Mouse (Mus musculus): ENCODE data around the gene Abr. TPM values are rescaled to one million over a fixed set of nuclear protein-coding genes. Genes with fewer than 3 reads are reported as not detected.

Gene Abr
- total and polyA plus RNA-seq, 2 experiments from 2014 or later = 102 to 243 TPM

DNA sequence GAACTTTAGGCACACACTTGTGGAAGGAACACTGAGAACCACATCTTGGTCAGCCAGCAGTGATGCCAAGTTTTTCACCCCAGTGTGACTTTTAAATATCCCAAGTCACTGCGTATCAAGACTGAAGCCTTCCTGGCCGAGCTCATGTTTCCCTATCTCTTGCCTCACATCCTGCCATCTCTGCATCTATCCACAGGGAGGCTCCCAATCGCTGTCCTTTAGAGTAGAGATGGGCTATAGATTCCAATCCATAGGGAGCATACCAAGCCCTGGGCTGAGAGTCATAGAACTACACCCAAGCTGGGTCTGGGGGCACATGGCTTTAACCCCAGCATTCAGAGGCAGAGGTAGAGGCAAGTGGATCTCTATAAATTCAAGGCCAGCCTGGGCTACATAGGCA is 162.6 kb downstream of the Abr start:
- Histone ChIP-seq H3K36me3 (ENCODE audit: insufficient read depth, low read length) (peaks cover 50% of the 10 kb centered on the region), H3K9me3 (ENCODE audit: low read length) (no peaks in the 10 kb centered on the region), H3K4me3 (ENCODE audit: low read depth, low read length) (no peak overlapping the region), H3K27me3 (ENCODE audit: insufficient read depth, low read length) (no peaks in the 10 kb centered on the region), H3K27ac (ENCODE audit: low read depth, low read length) (no peak overlapping the region), H3K4me2 (ENCODE audit: low read depth, low read length, poor library complexity, severe bottlenecking) (no peak overlapping the region), H3K9ac (replicated peaks; ENCODE audit: low read length, poor library complexity, severe bottlenecking) (no peak overlapping the region), H3K4me1 (ENCODE audit: insufficient read depth, low read length) (peaks cover 3% of the 10 kb centered on the region; the same call in 1 of the 2 replicates)
- ATAC-seq (ENCODE audit: low FRiP score) (no peak), DNase-seq (ENCODE audit: low spot score) (no peak)
- 71% methylated on average over 3 of the region's 3 CpGs for WGBS
- peak; percentile 50 for TF ChIP-seq CTCF (IDR thresholded peaks at IDR 0.05)

DNA sequence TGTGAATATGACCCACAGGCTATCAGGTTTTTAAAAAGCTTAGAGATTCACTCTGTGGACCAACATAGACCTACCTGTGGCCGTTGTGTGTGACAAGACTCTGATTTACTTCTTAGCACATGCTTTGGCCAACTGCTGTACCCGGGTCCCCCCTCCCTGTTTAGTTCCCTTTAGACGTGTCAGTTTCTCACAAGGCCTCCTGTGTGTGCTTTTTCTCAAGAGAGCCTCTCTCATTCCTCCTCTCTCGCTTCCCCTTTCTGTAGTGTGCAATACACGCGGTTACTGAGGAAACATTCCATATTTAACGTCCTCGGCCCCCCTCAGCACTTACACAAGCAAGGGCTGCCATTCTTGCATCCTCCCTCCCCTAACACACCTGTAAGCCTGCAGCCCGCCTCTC is 163.4 kb downstream of the Abr start:
- TF ChIP-seq CTCF (IDR thresholded peaks at IDR 0.05) = no peak
- no peak for ATAC-seq (ENCODE audit: low FRiP score)
- Histone ChIP-seq H3K27me3 (ENCODE audit: insufficient read depth, low read length) (no peaks in the 10 kb centered on the region), H3K4me2 (ENCODE audit: low read depth, low read length, poor library complexity, severe bottlenecking) (no peak overlapping the region), H3K9ac (replicated peaks; ENCODE audit: low read length, poor library complexity, severe bottlenecking) (no peak overlapping the region), H3K4me1 (ENCODE audit: insufficient read depth, low read length) (peaks cover under 1% of the 10 kb centered on the region; the same call in 1 of the 2 replicates), H3K27ac (ENCODE audit: low read depth, low read length) (no peak overlapping the region), H3K36me3 (ENCODE audit: insufficient read depth, low read length) (peaks cover 56% of the 10 kb centered on the region), H3K4me3 (ENCODE audit: low read depth, low read length) (no peak overlapping the region), H3K9me3 (ENCODE audit: low read length) (no peaks in the 10 kb centered on the region)
- 78% methylated on average over 9 of the region's 9 CpGs for WGBS
- DNase-seq (ENCODE audit: low spot score) = no peak

DNA sequence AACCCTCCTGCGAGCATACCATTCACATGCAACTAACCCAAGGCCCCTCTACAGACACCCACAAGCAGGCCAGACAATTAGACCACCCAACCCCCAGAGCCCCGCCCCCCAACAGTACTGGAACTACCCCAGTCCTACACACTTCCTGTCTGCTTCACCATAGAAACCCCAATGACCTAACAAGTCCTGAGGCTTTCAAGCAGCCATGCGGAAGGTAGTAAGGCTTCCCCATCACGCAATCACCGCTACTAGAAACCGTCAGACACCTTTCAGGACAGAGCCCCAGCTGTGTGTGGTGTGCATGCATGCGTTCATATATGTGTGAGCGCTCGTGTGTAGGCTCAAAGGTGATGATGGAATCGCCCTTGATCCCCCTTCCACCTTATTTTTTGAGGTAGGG is 165.2 kb downstream of the Abr start:
- Histone ChIP-seq H3K36me3 (ENCODE audit: insufficient read depth, low read length) (peaks cover 59% of the 10 kb centered on the region), H3K4me2 (ENCODE audit: low read depth, low read length, poor library complexity, severe bottlenecking) (no peak overlapping the region), H3K4me3 (ENCODE audit: low read depth, low read length) (no peak overlapping the region), H3K27me3 (ENCODE audit: insufficient read depth, low read length) (no peaks in the 10 kb centered on the region), H3K27ac (ENCODE audit: low read depth, low read length) (peak overlapping the region; percentile 60), H3K9me3 (ENCODE audit: low read length) (no peaks in the 10 kb centered on the region), H3K4me1 (ENCODE audit: insufficient read depth, low read length) (no peaks in the 10 kb centered on the region), H3K9ac (replicated peaks; ENCODE audit: low read length, poor library complexity, severe bottlenecking) (no peak overlapping the region)
- ATAC-seq (ENCODE audit: low FRiP score) (no peak), DNase-seq (ENCODE audit: low spot score) (no peak)
- TF ChIP-seq CTCF (IDR thresholded peaks at IDR 0.05) = no peak
- 68% methylated on average over 10 of the region's 10 CpGs for WGBS

DNA sequence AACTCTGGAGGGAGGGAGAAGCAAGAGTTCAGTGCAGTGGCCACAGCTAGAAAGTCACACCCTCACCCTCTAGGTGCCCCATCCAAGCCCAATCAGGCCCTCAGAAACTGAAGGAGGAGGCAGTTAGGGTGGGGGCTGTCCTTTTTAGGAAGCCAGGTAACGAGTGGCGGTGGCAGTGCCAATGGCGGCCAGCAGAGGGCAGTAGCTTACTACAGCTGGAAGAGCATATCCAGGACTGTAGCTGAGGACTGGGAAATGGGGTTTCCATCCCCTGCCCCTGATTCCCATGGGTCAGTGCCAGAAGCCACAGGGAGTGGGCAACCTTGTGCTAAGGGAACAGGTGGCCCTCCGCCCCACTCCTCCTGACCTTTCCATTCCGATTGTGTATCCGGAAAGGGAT is 165.9 kb downstream of the Abr start:
- 8% methylated on average over 6 of the region's 6 CpGs for WGBS
- TF ChIP-seq CTCF (IDR thresholded peaks at IDR 0.05) = peak; percentile 98
- ATAC-seq (ENCODE audit: low FRiP score) (peak; percentile 69; the same call in 1 of the 2 replicates), DNase-seq (ENCODE audit: low spot score) (peak; percentile 88)
- Histone ChIP-seq H3K27ac (ENCODE audit: low read depth, low read length) (peak overlapping the region; percentile 60; the same call in 1 of the 2 replicates), H3K4me2 (ENCODE audit: low read depth, low read length, poor library complexity, severe bottlenecking) (no peak overlapping the region), H3K36me3 (ENCODE audit: insufficient read depth, low read length) (peaks cover 59% of the 10 kb centered on the region), H3K4me1 (ENCODE audit: insufficient read depth, low read length) (no peaks in the 10 kb centered on the region), H3K27me3 (ENCODE audit: insufficient read depth, low read length) (no peaks in the 10 kb centered on the region), H3K9me3 (ENCODE audit: low read length) (no peaks in the 10 kb centered on the region), H3K9ac (replicated peaks; ENCODE audit: low read length, poor library complexity, severe bottlenecking) (no peak overlapping the region), H3K4me3 (ENCODE audit: low read depth, low read length) (no peak overlapping the region)

DNA sequence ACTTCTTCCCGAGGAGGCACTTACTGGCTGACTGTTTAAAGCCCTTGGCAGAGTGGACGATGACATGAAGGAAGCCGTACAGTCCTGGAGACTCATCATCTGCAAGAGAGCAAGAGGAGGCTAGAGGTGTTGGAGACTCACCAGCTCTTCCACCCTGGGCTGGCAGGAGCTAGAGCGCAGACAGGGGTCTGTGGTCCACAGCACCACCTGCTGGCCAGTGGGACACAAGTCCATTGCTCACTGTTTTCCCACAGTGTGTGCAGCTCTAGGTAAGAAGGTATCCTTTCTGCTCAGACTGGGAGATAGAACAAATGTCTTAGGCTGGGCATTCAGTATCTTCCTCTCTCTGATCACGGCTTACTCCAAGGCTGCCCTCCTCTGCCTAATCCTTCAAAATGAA is 167.6 kb downstream of the Abr start:
- Histone ChIP-seq H3K4me3 (ENCODE audit: low read depth, low read length) (no peak overlapping the region), H3K4me2 (ENCODE audit: low read depth, low read length, poor library complexity, severe bottlenecking) (no peak overlapping the region), H3K9ac (replicated peaks; ENCODE audit: low read length, poor library complexity, severe bottlenecking) (no peak overlapping the region), H3K27me3 (ENCODE audit: insufficient read depth, low read length) (no peaks in the 10 kb centered on the region), H3K36me3 (ENCODE audit: insufficient read depth, low read length) (peaks cover 51% of the 10 kb centered on the region), H3K4me1 (ENCODE audit: insufficient read depth, low read length) (peaks cover 7% of the 10 kb centered on the region; the same call in 1 of the 2 replicates), H3K9me3 (ENCODE audit: low read length) (no peaks in the 10 kb centered on the region), H3K27ac (ENCODE audit: low read depth, low read length) (no peak overlapping the region)
- DNase-seq (ENCODE audit: low spot score) = peak; percentile 83
- peak; percentile 90 for TF ChIP-seq CTCF (IDR thresholded peaks at IDR 0.05)
- ATAC-seq (ENCODE audit: low FRiP score) = no peak
- 55% methylated on average over 5 of the region's 5 CpGs for WGBS

DNA sequence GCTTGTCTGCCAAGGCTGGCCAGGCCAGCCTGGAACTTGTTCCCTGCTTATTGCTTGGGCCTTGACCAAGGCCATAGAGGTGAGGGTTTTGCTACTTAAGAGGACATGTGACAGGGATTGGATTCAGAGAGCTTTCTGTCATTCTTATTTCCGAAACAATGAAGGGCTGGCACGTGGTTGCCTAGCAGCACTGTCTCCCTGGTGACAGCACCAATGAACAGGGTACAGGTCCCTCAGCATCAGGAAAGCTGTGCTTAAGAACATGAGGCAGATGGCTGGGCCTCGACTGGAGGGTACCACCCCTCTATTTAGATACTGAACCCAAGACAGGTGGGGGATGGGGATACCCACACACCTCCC is 171.9 kb downstream of the Abr start:
- peaks cover 11% of the 10 kb centered on the region; the same call in 1 of the 2 replicates for H3K4me1 ChIP-seq (ENCODE audit: insufficient read depth, low read length)
- H3K27me3 ChIP-seq (ENCODE audit: insufficient read depth, low read length) = no peaks in the 10 kb centered on the region
- ATAC-seq (ENCODE audit: low FRiP score) (peak; percentile 61), DNase-seq (ENCODE audit: low spot score) (peak; percentile 75)
- WGBS = 1% methylated on average over 3 of the region's 3 CpGs
- peak overlapping the region; percentile 42 for H3K9ac ChIP-seq (replicated peaks; ENCODE audit: low read length, poor library complexity, severe bottlenecking)
- no peaks in the 10 kb centered on the region for H3K9me3 ChIP-seq (ENCODE audit: low read length)
- H3K36me3 ChIP-seq (ENCODE audit: insufficient read depth, low read length) = peaks cover 45% of the 10 kb centered on the region
- no peak overlapping the region for H3K4me3 ChIP-seq (ENCODE audit: low read depth, low read length)
- no peak overlapping the region for H3K4me2 ChIP-seq (ENCODE audit: low read depth, low read length, poor library complexity, severe bottlenecking)
- no peak for TF ChIP-seq CTCF (IDR thresholded peaks at IDR 0.05)
- H3K27ac ChIP-seq (ENCODE audit: low read depth, low read length) = peak overlapping the region; percentile 81

Data from midbrain, postnatal 0 days (tissue).